Mouse (Mus musculus) left cerebral cortex, postnatal 36 days (tissue): ENCODE measurements at regions not wholly inside any gene's neighbourhood (a gene's known extent, or its start where the extent isn't known, plus 50 kb on each side); places are given as distances from the start of the nearest gene placed in this dataset.

Source experiments
- DNase-seq, 2 experiments: peaks; one replicate each; pipeline ENCODE4 v3.0.0; 2021 to 2022; ENCODE audit warnings: low spot score in 2 of 2, mixed read lengths in 1 of 2
- intact Hi-C: fragments of 180-260 bp; cut with DNase I; formaldehyde crosslinking; loops from one replicate; pipeline ENCODE4 v1.15.1; 2025

GRCm38 (mm10) chr10:118501571-118501970, 60.7 kb downstream of the Ifng start:
- DNase-seq: no peak
- intact Hi-C loops: no loop called here

- no peak for DNase-seq
- intact Hi-C loops: no loop called here
Observed at GRCm38 (mm10) chr10:118504811-118505210, 64.0 kb downstream of the Ifng start.

DNA sequence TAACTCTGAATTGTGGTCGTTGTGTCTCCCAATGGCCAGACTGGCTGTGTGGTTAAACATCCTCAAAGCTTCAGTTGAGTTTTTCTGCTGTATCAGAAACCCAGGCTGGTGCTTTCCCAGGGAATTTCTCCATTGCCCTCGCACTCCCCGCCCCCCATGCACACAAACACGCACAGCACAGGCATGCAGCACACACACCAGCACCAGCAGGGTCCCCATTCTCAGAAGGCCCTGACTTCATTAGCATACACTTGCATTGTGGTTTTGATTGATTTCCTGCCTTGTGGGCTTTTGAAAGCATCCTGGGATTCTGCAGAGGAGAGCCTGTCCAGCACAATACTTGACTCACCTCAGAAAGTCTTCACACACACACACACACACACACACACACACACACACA, 65.3 kb downstream of the Ifng start:
- no peak for DNase-seq
- intact Hi-C loops: no loop called here

GRCm38 (mm10) chr10:118507630-118508029, 66.8 kb downstream of the Ifng start:
- intact Hi-C loops: no loop called here
- no peak for DNase-seq

DNA sequence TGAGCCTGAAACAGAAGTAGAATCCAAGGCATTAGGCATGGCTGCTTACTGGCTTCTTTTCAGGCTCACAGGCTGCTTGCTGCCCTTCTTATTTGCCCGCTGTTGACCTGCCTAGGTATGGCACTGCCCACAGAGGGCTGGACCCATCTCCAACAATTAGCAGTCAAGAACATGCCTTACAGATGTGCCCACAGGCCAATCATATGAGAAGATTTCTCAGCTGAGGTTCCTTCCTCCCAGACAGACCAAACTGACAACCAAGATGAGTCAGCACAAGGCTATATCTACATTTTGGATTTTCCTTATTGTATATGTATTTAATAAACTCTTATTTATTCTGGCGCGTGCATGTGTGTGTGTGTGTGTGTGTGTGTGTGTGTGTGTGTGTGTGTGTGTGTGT, 76.0 kb downstream of the Ifng start:
- intact Hi-C loops: no loop called here
- DNase-seq: no peak

- no peak for DNase-seq
- intact Hi-C loops: no loop called here
Observed at GRCm38 (mm10) chr10:118517995-118518394, 77.1 kb downstream of the Ifng start.

DNA sequence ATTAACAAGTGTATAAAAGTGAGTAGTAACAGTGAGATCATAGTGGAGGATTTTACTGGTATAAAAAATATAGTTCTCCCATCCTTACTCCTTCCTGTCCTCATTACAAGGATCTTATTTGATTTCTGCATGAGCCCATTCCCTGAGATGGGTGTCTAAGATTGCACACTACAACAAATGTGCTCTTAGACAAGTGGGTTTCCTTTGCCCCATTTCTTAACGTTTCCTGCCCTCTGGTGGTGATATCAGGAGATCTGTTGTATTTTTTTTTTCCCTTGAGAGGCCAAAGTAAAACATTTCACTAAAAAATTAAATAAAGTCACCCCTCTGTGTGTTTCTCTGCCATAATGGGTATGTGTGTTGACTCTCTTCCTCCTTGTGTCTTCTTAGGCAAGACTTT, 105.1 kb downstream of the Ifng start:
- intact Hi-C loops: loop anchor here (2.0 to 10.0 kb wide), 2 partner anchors 389 to 751 kb away; partner anchors contain the start of gene Nup107
- DNase-seq: no peak

DNA sequence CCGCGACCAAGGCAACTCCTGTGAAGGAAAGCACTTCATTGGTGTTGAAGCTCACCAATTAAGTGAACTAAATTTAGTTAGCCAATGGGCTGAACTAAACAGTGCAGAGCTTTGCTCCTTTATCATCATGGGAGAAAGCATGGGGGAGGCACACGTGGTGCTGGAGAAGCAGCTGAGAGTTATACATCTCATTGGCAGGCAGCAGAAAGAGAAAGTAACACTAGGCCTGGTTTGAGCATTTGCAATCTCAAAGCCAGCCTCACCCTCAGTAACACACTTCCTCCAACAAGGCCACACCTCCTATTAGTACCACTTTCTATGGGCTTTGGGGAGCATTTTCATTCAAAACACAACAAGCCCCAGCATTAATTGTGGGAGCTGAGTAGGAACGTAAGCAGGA, 109.4 kb downstream of the Ifng start:
- intact Hi-C loops: no loop called here
- DNase-seq: no peak

GRCm38 (mm10) chr10:118558848-118559247, 118.0 kb downstream of the Ifng start:
- intact Hi-C loops: no loop called here
- DNase-seq: no peak

- DNase-seq: no peak
- intact Hi-C loops: no loop called here
Observed at GRCm38 (mm10) chr10:118564041-118564440, 123.2 kb downstream of the Ifng start.

DNA sequence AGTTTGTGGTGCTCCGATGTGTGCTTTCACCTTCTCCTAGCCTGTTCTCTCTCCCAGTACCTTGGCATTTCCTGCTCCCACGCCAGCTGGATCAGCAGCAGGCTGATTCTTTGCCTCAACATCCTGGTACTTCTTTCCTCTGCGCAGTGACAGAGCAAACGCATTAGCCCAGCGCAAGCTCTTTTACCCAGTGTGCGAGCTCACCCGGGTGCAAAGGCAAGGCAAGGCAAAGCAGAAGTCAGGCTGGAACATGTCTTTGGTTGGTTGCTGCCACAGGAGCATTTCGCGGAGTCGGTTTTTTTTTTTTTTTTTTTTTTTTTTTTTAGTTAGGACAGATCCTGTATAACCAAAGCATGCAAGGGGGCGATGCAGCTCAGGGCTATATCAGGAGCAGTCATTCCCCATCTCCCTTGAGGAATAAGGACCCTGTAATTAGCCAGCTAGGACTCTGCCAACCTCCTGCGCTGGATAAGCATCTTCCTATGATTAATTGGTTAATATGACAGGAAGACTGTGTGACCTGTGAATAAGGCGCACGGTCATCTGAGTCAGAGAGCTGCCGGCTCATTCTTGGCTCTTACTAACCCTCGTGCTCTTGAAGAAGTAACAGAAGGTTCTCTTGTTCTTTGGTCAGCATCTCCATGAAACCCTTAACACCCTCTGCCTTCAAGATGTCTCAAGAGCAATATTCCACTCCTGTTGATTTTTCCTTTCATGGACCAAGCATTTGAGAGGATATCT, 123.9 kb downstream of the Ifng start:
- intact Hi-C loops: no loop called here
- DNase-seq: peak; percentile 14 to 37

DNA sequence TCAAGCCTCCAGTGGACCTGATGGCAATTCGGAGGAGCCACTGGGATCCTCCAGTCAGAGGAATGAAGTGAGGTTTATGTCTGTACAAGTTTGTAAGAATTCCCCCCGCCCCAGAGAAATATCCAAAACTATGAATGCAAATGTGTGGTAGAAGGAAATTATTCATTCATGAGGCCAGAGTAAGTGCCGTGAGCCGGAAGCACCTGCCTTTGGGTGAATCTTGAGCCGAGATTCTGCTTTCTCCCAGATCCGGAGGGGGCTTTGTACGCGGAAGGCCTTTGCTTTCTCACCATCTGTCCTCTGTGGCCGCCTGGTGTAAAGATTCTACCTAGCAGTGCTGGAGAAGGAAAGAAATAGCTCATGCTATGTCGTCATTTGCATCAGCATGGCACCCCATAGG, 127.8 kb downstream of the Ifng start:
- DNase-seq: no peak
- intact Hi-C loops: no loop called here

GRCm38 (mm10) chr10:118569424-118569823, 128.6 kb downstream of the Ifng start:
- intact Hi-C loops: no loop called here
- DNase-seq: no peak

DNA sequence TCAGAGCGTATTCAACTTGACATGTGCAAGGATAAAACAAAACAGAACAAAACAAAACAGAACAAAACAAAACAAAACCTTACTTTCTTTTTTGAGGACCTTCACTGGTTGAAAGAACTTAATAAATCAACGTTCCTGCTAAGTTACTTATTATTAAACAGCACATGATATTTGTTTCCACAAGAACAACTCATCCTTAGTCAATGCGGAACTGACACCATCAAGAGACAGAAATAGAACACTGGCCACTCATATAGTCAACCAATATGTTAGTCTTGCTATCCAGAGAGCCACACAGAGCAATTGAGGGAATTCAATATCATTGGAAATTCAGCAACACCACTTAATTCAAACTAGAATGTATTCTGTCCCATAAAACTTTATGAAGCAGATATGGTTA, 132.4 kb downstream of the Ifng start:
- intact Hi-C loops: no loop called here
- DNase-seq: no peak

GRCm38 (mm10) chr10:118575570-118575969, 134.7 kb downstream of the Ifng start:
- no peak for DNase-seq
- intact Hi-C loops: no loop called here

DNA sequence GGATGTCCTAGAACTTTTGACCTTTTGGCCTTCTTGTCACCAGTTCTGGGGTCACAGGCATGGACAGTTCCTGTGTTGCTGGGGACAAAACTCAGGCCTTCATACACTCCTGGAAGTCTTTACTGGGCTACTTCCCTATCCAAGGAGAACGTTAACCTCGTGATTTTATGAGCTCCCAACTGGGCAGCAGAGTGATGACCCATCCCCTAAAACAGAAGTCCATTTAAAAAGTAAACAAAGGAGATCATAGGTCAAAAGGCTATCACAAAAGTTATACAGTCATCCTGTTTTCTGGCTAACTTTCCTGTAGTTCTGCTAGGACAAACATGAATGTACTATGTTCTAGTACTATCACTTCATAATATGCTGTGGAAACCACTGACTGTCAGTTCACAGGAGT, 140.5 kb downstream of the Ifng start:
- intact Hi-C loops: no loop called here

GRCm38 (mm10) chr10:118585821-118586220, 145.0 kb downstream of the Ifng start:
- intact Hi-C loops: no loop called here

More for the DNA sequence above, 140.5 kb downstream of the Ifng start:
- no peak for DNase-seq

GRCm38 (mm10) chr10:118588198-118588597, 147.4 kb downstream of the Ifng start:
- no peak for DNase-seq
- intact Hi-C loops: no loop called here

More at GRCm38 (mm10) chr10:118585821-118586220, 145.0 kb downstream of the Ifng start:
- DNase-seq: no peak

- intact Hi-C loops: loop anchor here (1.0 to 10.0 kb wide), 4 partner anchors 262 to 572 kb away; no protein-coding TSS in a partner anchor
Observed at GRCm38 (mm10) chr10:118592648-118593368, 152.0 kb downstream of the Ifng start.

DNA sequence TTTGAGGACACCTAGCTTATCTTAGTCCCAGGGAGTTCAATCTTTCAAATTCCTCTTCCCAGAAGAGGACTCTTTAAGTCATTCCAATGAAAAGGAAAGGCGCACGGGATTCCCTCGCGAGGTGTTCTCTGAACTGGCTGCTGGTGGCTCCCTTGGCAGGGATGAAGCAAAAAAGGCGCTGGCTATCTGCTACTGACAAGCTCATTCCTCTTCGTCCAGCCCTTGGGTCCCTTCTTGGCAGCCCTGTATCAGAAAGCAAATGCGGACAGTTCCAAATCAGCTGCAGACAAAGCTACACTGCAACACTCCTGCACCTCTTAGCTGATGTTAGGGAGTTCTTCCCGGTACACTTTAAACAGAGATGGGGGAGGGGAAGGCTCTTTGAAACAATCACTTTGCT, 155.4 kb downstream of the Ifng start:
- intact Hi-C loops: loop anchor here (10.0 kb wide), 1 partner anchor 569 kb away; no protein-coding TSS in a partner anchor
- no peak for DNase-seq

More at GRCm38 (mm10) chr10:118592648-118593368, 152.0 kb downstream of the Ifng start:
- DNase-seq: peak; percentile 62 to 77

GRCm38 (mm10) chr10:118598497-118598896, 157.7 kb downstream of the Ifng start:
- DNase-seq: no peak
- intact Hi-C loops: loop anchor here (10.0 kb wide), 1 partner anchor 566 kb away; no protein-coding TSS in a partner anchor
